Mouse (Mus musculus): ENCODE measurements at regions not wholly inside any gene's neighbourhood (a gene's known extent, or its start where the extent isn't known, plus 50 kb on each side); places are given as distances from the start of the nearest gene placed in this dataset.

- TF ChIP-seq CTCF (IDR thresholded peaks at IDR 0.05; ENCODE audit: control insufficient read depth, insufficient read depth, insufficient read length) (no peak), MAX (IDR thresholded peaks at IDR 0.05) (no peak), MYOG (IDR thresholded peaks at IDR 0.05; ENCODE audit: control insufficient read depth, extremely low read depth, insufficient read length) (no peak)
Measured at GRCm38 (mm10) chr1:17392114-17392819, 753.4 kb downstream of the Crisp4 start.
